Mouse (Mus musculus) T-helper 17 cell (primary cell): ENCODE measurements around the gene Igf1r.

ENCODE experiments used
- in situ Hi-C, 2 experiments: fragments of 300-600 bp; cut with MboI, MseI; formaldehyde crosslinking; loops; 1 replicate in 1 of 2; 2 replicates in 1 of 2; pipeline ENCODE4 v1.15.1; 2025; ENCODE audit warnings: high pct_unique_total_duplicates in 2 of 2

Igf1r gene

DNA sequence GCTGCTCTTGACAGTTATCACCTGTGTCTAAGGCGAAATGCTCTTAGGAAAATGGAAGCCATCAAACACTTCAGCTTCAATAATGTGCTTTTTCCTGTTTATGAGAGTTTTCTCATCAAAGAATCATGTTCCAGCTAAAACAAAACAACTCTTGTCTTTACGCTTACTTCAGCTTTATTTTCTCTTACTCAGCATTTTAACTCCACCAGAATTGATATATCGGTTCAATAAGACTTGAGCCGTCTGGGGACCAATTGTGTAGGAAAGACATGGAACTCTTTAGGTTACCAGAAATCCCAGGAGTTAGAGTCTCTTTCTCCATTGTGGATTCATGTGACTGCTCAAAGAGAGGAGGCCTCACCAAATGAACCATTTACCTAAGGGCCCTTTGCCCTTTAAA is 158.9 kb downstream of the Igf1r start:
- in situ Hi-C loops, result no loop called here

DNA sequence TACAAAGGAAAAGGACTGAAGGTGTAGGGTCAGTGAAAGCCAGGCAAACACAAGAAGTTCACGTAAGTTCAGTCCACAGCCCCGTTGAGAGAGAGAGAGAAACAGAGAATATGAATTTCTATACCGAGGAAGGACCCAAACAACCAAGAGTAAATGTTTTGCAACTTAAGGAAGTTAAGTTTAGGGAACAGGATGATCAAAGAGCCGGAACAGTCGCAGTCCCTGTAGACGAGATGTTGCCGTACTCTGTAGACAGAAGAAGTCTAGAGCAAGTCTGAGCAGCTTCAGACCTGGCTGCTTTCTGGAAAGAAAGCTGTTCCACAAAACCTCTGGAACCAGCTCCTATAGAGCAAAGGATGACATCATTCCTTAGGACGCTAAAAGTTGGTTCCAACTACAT is 160.0 kb downstream of the Igf1r start:
- in situ Hi-C loops, result no loop called here

DNA sequence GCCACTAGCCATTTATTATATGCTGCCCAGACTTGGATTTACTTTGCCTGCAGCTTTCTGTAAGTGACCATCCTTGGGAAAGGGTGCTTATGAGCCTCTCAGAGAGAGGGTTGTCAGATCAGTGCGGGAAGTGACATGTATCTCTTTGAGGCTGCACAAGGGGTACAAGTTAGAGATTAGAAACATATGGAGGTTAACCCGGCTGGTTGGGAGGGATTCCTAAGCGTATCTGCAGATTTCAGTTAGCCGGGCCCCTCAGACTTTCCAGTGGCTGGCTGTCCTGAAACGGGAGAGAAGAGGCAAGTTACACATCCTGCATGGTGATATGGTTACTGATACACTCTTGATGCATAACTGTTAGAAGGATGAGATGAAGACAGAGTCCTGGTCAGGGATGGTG is 161.7 kb downstream of the Igf1r start:
- in situ Hi-C loops, result no loop called here

DNA sequence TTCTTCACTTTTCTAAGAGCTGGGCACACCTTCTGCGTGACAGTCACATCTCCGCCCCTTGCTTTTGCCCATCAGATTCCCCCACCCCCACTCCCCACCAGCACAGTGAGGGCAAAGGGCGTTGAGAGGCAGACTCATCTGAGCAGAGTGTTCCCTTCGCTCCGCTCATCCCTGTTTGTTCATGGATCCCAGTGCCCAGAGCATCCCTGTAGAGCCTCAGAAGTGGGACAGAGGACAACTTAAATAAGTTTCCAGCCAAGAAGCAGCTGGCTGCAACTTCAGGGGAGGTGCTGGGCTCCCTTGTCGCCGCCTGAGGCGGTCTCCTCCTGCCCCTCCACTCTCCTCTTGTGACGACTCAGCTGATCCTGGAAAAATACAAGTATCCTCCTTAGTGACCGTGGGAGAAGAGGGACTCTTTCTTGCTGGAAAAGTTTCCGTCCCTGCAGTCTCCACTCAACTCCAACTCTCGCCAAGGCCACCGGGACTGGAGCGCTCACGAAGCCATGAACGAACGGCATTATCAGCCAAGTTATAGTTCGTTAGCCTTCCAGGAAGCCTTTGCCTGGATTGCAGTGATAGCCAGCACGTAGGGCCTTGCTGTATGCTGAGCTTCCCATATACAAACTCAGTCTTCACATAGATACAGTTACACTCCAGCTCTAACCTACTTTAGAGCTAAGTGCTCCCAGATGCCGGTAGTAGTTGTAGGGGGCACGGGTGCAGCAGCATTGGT is 162.5 kb downstream of the Igf1r start:
- in situ Hi-C loops, result no loop called here

DNA sequence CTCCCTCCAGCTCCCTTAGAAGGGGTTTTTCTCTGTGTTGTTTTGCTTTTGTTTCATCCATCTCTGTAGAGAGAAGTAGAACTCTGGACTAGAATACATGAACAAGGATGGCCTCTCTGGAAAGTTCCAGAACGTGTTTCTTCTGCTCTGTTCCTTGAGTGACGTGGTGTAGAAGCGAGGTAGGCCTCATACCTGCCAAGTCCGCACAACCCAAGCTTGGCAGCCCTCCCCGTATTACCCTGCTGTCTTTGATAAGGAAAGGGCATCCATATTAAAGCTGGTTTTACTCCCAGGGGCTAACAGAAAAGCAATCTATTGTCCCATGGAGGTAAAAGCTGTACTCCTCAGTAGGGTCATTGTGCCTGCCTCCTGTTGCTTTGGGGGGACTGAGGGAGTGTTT is 164.9 kb downstream of the Igf1r start:
- in situ Hi-C loops, result no loop called here

DNA sequence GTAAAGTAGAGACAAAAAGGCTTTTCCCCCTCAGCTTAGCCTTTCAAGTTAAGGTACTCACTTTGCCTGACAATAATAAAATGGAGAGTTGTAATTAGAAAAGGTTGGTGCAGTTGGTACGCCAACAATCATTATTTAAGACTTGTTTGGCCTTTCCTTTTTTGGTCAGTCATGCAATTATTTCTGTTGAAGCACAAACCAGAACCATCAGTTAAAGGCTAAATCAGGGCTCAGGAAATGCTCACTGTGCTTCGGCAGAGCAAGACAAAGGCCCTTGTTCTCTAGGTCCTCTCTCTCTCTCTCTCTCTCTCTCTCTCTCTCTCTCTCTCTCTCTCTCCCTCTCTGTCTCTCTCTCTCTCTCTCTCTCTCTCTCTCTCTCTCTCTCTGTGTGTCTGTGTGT is 165.4 kb downstream of the Igf1r start:
- in situ Hi-C loops, result no loop called here

DNA sequence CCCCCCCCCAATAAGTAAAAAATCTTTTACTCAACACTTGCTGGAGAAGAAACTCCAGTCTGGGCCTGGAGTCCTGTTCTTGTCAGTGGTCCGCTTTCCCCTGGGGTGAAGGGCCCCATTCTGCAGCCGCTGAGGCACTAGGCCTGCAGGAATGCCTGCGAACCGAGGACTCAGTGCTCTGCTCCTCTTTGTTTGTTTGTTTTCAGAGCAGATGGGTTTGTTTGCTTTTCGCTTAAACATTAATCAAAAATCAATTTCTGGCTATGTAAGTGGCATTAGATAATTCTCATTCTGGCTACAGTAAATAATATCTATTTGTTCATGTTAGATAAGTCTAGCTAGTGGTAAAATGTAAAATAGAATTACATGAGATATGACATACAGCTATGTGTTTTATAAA is 167.0 kb downstream of the Igf1r start:
- in situ Hi-C loops, result no loop called here

DNA sequence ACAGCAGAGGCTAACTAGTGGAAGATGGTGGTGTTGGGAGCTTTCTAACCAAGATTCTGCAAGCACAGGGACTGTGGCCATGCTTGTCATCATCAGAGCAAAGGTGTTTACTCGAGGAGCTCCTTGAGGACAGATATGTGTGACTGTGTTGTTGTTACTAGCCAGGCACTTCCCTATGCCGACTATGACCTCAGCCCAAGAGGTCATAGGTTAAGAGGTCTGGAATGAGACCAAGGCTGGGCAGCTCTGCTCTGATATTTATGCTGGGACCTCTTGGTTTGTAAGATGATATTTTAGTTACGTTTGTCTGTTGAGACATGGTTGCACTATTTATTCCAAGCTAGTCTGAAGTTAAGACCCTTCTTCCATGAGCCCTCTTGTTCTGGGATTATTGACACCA is 169.8 kb downstream of the Igf1r start:
- in situ Hi-C loops, result no loop called here

DNA sequence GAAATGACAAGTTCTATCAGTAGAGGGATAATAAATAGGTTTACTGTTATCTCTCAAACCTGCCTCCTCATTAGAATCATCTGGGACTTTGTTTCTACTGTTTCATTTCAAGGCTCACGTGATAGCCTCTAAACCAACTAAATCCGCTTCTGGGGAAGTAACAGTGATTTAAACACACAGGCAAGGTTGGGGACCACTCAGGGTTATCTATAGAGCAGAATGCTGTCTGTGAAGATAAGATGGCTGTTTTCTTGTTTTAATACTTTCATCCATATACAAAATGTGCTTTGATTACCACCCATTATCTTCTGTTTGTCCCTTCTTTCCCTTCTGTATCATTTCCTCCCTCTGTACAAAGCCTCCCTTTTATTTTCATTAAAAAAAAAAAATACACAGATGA is 172.7 kb downstream of the Igf1r start:
- in situ Hi-C loops, result no loop called here

DNA sequence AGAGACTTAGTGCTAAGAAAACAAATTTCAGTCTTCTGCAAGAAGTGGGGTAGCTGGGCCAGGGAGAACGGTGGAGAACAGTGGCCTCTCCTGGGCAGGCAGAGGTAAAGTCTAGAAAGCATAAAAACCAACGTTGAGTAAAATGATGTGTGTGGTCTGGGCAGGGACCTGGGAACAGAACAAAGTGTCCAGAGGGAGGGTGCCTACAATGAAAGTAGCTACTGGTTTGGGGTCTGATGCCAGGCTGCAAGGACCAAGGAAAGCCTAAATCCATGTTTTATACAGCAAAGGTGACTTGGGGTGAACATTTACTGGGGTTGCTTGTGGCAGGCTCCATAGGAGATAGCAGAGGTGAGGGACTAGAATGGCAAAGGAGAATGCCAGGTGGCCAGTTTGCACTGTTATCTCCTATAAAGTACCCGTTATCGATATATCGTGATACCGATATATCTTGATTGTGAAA is 175.2 kb downstream of the Igf1r start:
- in situ Hi-C loops, result no loop called here

DNA sequence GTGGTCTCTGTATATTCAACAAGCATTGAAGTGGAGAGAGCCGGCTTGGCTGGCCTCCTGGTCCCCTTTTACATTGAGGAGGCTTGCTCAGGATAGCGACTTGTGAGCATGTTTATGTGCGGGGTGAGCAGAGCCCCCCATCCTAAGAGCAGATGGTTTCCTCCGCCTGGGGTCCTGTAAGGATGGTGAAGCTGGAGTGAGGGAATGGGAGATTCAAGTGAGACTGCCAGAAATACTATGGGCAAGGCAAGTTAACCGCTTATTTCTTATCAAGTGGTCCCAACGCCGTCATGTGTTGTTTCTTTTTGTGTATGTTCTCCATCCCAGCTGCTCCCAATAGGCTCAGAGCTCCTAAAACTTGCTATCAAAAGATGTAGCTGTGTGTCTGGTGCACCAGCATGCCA is 175.6 kb downstream of the Igf1r start:
- in situ Hi-C loops, result no loop called here

DNA sequence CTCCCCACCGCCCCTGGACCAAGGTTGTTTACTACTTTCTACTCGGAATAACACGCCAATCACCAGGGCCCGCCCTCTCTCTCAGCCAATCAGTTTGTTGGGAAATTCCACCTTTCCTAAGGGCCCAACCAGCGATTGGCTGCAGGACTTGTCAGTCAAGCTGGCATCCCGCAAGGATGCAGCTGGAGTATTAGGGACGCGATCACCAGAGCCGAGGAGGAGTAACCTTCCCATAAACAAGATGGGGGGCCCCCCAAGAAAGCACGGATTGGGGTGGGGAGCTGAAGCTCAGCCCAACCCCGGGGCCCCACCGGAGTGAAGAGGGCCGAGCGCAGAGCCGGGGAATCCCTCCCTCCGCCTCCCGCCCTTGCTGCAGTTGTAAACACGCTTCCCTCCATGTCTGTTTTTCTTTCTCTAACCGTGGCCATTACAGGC is 176.5 kb downstream of the Igf1r start:
- in situ Hi-C loops, result no loop called here

DNA sequence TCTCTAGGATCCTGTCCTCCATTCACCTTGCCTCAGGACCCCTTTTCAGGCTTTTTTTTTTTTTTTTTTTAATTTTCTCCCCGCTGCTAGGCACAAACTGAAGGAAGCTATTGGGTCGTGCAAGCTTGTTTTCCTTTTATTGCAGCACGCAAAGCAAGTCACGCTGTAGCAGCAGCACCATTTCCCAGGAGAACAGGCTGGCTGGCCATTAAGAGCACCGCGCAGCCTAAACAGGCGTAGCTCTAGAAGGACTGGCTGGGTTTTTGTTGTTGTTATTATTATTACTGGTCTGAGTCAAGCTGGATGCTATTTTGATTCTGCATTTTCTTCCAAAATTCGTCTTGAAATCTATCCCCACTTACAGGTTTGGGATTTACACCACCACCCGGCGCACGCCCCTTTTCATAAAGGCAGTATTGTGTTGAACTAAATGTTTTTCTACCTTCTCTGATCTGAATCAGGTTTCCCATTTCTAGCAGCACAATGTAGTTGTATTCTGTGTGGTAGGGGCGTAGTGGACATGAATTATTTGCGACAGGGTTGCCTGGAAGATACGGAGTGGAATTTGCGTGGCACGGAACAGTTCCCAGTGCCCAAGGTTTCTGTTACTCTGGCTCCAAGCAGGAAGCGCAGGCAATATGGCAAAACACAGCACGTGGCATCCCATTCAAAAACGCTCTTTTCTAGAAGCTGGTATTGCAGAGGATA is 177.1 kb downstream of the Igf1r start:
- in situ Hi-C loops, result loop anchor here (5.0 kb wide), 4 partner anchors 162 to 327 kb away; partner anchors contain the start of gene Igf1r (in 1 of the 2)

DNA sequence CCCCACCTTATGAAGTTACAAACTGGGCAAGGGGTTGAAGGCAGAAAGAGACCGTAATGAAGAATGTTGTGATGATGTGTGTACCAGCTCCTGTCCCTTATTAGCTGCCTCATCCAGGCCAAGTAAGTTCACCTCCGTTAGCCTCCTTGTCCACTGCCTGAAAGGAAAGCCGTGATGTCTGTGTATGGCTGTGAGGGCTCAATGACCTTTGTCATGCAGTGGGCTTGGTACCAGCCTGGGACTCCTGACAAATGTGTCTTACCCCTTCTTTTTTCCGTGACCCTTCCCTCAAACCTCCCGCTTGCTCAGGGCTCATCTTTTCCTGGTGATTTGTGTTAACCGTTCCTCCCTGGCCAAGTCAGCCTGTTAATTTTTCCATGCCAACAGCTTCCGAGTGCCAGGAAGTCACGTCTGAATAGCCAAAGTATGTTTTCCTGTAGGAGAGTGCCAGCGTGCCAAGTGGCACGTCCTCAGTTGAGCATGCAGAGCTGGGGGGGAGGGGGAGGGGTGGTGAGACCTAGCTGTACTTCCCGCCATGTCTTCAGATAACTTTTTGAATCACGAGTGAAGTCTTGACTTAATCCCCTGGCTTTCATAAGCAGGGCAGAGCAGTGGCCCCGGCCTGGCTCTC is 178.4 kb downstream of the Igf1r start:
- in situ Hi-C loops, result loop anchor here (5.0 kb wide), 4 partner anchors 164 to 329 kb away; partner anchors contain the start of gene Igf1r (in 1 of the 2)

DNA sequence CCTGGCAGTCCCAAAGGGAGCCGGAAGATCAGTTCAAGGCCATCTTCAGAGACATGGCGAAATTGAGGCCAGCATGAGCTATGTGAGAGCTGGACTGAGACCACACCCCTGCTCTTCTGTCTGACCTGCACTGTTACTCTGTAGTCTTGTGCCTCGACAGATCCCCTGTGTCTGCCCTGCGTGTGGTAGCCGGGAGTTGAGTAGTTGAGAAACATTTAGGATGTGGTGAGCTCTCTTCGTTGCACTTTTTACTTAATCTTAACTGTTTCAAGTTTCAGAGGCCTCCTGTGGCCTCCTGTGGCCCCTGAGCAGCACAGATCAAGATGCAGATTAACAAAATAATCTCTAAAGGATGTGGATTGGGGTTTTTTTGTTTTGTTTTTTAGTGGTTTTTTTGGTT is 181.1 kb downstream of the Igf1r start:
- in situ Hi-C loops, result loop anchor here (5.0 kb wide), 4 partner anchors 164 to 331 kb away; partner anchors contain the start of gene Igf1r (in 1 of the 2)

DNA sequence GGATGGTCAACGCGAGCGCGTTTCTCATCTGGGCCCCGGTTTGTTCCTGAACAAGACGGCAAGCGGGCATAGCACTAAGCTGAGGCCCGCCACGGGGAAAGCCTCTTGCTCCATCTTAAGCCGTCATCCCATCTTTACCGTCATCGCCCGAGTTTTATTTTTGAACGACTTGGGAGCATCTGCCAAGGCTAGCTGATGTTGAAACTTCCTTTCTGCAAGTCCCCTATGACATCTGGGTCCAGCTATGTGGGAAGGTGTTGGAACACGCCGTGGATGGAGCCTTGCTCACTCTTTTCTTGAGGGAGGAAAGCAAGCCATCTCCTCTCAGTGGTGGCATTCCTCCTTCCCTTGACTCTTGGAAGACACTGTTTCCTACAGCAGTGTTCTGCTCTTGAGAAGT is 182.3 kb downstream of the Igf1r start:
- in situ Hi-C loops, result loop anchor here (5.0 kb wide), 4 partner anchors 162 to 333 kb away; partner anchors contain the start of gene Igf1r (in 1 of the 2)

DNA sequence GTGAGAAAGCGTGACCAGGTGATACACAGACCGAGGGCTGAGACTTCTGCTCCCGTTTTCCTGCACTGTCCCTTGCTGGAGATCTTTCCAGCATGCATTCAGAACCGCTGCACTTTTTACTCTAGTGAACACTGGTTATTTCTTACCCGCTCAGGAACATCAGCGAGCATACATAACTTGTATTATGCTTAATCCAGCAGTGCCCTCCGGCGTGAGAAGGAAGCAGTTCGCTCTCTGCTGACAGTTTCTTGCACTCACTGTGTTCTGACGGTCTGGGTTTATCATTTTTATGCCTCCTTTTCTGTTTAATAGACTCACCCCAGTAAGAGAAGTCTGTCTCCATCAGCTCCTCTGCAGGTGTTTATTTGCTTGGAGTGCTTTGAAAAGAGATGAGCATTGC is 183.4 kb downstream of the Igf1r start:
- in situ Hi-C loops, result no loop called here

DNA sequence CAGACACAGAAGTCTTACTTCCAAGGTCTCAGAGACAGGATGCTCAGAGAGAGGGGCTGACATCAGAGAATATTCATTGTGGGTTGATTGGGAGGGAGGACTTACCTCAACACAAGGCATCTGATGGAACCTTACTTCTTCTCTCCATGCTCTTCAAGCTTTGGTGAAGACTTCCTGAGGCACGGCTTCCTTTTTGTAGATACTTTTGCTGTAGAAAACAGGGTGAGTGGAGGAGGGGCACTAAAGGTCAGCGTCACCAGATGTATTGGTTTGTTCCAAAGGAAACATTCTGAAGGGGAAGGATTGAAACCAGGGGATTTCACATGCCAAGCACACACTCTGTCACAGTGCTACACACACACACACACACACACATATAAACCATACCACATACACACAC is 186.8 kb downstream of the Igf1r start:
- in situ Hi-C loops, result no loop called here

DNA sequence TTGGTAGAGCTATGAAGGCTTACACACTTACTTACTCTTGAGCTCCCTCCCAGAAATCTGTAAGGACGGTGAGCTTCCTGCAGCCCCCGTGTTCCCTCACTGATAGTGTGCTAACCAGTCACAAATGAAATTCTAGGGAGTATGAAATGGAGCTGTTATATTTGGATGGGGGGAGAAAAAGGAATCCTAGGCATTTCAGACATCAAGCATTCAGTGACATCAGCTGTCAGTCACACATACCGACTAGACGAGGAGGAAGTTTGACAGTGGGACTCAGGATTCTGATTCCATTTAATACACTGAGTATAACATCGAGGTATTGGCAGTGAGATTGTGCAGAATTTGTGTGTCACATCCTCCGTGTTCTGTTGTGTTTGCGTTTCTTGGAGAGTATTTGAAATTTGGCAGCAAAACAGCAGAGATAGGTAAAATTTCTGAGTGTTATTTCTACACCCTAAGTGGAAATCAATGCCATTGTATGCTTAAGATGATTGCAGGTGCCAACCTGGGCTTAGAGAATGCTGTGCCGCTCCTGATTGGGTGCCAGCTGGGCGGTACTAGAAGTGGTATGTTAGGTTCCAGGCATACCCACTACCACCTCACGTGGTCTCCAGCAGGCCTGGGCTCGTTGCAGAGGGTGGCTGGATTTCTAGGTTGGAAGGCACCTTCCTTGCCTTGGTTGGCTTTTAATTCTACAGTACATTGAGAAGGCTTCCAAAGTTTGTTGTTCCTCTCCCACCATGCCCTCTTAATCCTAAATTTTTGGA is 187.6 kb downstream of the Igf1r start:
- in situ Hi-C loops, result loop anchor here in 1 of 2 experiments (10.0 kb wide), 1 partner anchor 175 kb away; no protein-coding TSS in a partner anchor

DNA sequence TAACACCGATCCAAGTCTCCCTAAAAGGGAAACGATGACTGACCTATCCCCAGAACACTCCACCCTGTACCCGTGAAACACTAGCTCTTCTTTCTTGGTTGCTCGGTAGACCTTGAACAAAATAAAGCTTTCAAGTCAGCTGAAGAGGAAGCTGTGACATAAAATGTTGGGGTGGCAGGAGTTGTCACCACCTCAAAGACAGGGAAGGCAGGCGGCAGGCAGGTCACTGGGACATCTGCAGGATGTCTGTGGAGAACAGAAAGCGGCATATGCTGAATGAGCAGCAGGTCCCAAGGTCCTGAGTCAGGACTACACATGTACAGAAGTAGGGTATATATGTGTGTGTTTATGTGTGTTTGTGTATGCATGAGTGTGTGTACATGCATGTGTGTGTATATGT is 191.6 kb downstream of the Igf1r start:
- in situ Hi-C loops, result loop anchor here in 1 of 2 experiments (10.0 kb wide), 1 partner anchor 171 kb away; no protein-coding TSS in a partner anchor
